Mouse (Mus musculus): Measurements from ENCODE around the gene Gm49361. TPM values are rescaled to one million over a fixed set of nuclear protein-coding genes. Genes with fewer than 3 reads are reported as not detected.
A peak's percentile ranks its signal among the peaks of the same experiment; 100 is the strongest.

Gm49361 gene
- polyA plus RNA-seq, 1 experiment from 2014 or later: not detected

DNA sequence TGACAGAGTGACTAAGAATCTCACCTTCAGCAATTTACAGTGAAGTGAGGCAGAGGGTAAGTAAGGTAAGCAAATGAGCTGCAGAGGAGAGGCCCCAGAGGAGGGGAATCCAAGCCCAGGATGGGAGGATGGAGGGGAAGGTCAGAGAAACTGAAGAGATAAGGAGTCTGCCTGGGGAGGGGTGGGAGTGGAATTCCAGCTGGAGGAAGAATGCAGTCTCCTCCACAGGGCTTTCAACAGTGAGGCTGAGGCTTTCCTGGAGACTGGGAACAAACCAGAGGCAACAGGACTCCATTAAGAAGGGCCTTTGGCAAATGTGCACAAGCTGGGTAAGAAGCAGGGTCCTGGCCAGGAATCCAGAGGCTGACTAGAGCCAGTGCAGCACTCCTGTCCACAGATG is 8.8 kb downstream of the Gm49361 start:
- 0 out of 2 replicates have a peak overlapping the region, but pooled peaks have one; percentile 11 for H3K27ac ChIP-seq (ENCODE audit: low read length)
- H3K4me3 ChIP-seq (replicated peaks; ENCODE audit: low read length): no peak overlapping the region
- peaks cover 25% of the 10 kb centered on the region for H3K4me1 ChIP-seq (ENCODE audit: control insufficient read depth, insufficient read depth, low read length)
- no peaks in the 10 kb centered on the region for H3K9me3 ChIP-seq (replicated peaks; ENCODE audit: control insufficient read depth, low read length)
- no peak overlapping the region for H3K4me2 ChIP-seq (ENCODE audit: low read depth, low read length)
- no peaks in the 10 kb centered on the region for H3K36me3 ChIP-seq (ENCODE audit: control insufficient read depth, insufficient read depth, low read length)
- H3K9ac ChIP-seq (ENCODE audit: low read length): no peak overlapping the region
- ATAC-seq (ENCODE audit: insufficient read depth, low FRiP score): 0 out of 2 replicates have a peak, but pooled peaks have one; percentile 21
- H3K27me3 ChIP-seq (ENCODE audit: control insufficient read depth, insufficient read depth, low read length): no peaks in the 10 kb centered on the region

DNA sequence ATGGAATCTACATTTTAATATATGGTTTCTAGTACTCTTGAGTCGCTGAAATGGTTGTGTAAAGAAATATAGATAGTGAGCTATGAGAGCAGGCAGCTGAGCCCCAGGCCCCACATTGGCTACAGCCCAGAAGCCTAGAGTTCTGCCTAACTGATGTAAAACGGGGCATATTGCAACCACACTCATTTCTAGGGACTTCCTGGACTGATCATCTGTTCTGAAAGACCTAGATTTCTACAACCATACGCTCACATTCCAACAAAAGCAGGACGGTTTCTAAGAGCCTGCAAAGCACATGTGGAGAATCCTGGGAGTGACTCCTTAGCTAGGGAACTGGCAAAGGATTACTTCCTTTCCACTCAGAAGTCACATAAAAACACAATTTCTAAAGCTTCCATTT is 9.8 kb downstream of the Gm49361 start:
- no peak overlapping the region for H3K4me3 ChIP-seq (replicated peaks; ENCODE audit: low read length)
- H3K9me3 ChIP-seq (replicated peaks; ENCODE audit: control insufficient read depth, low read length): no peaks in the 10 kb centered on the region
- WGBS: 48% methylated on average over 4 of the region's 4 CpGs
- no peaks in the 10 kb centered on the region for H3K27me3 ChIP-seq (ENCODE audit: control insufficient read depth, insufficient read depth, low read length)
- peaks cover 29% of the 10 kb centered on the region for H3K4me1 ChIP-seq (ENCODE audit: control insufficient read depth, insufficient read depth, low read length)
- no peaks in the 10 kb centered on the region for H3K36me3 ChIP-seq (ENCODE audit: control insufficient read depth, insufficient read depth, low read length)
- H3K9ac ChIP-seq (ENCODE audit: low read length): no peak overlapping the region
- no peak overlapping the region; the same call in 1 of the 2 replicates for H3K27ac ChIP-seq (ENCODE audit: low read length)
- H3K4me2 ChIP-seq (ENCODE audit: low read depth, low read length): no peak overlapping the region
- no peak for ATAC-seq (ENCODE audit: insufficient read depth, low FRiP score)

DNA sequence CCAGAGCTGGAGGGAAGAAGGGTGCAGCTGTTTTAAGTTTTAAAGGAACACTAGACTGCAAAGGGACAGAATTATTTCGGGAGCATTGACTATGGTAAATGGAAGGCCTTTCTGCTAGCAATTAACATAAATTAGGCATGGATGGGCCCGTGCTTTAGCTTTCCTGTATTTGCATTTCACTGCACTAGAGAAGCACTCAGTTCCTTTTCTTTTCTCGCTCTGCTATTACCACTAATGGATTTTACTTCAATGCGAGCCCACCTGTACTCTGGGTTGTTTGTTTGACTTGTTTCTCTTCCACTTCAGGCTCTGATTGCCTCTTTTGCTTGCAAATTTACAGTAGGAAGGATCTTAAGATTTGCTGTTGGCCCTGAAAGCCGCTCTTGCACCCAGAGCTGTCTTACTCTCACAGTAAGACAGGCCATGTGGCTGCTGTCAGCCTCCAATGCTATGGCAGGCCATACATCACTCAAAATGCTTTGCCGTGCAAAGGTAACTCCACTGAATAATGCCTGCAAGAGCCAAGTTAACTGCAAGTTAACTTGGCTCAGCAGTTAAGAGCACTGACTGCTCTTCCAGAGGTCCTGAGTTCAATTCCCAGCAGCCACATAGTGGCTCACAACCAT is 13.1 kb downstream of the Gm49361 start:
- 52% methylated on average over 6 of the region's 6 CpGs for WGBS
- Histone ChIP-seq H3K36me3 (ENCODE audit: control insufficient read depth, insufficient read depth, low read length) (no peaks in the 10 kb centered on the region), H3K9me3 (replicated peaks; ENCODE audit: control insufficient read depth, low read length) (no peaks in the 10 kb centered on the region), H3K4me3 (replicated peaks; ENCODE audit: low read length) (no peak overlapping the region), H3K4me2 (ENCODE audit: low read depth, low read length) (no peak overlapping the region), H3K4me1 (ENCODE audit: control insufficient read depth, insufficient read depth, low read length) (peaks cover 45% of the 10 kb centered on the region), H3K9ac (ENCODE audit: low read length) (no peak overlapping the region), H3K27ac (ENCODE audit: low read length) (no peak overlapping the region), H3K27me3 (ENCODE audit: control insufficient read depth, insufficient read depth, low read length) (no peaks in the 10 kb centered on the region)
- no peak for ATAC-seq (ENCODE audit: insufficient read depth, low FRiP score)

DNA sequence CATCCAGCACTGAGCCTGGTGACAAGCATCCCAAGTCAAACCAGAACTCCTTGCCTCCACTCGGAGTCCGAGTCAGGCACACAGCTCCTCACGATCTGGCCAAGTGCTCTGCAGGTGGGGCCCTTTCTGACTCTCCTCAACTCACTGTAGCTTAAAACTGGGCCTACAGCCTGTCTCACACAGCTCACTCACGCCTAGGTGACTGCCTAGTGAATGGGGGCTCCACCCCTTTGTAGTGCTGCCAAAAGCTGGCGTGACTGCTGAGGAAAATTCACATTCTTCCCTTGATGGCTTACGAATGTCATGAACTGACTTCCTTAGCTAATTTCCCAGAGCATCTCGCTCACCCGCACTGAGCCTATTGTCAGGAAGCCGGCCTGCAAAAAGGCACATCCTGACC is 15.4 kb downstream of the Gm49361 start:
- H3K27ac ChIP-seq (ENCODE audit: low read length): peak overlapping the region; percentile 81
- peak; percentile 68; the same call in 1 of the 2 replicates for ATAC-seq (ENCODE audit: insufficient read depth, low FRiP score)
- peaks cover 28% of the 10 kb centered on the region for H3K4me1 ChIP-seq (ENCODE audit: control insufficient read depth, insufficient read depth, low read length)
- no peaks in the 10 kb centered on the region for H3K27me3 ChIP-seq (ENCODE audit: control insufficient read depth, insufficient read depth, low read length)
- H3K4me3 ChIP-seq (replicated peaks; ENCODE audit: low read length): no peak overlapping the region
- peaks cover 7% of the 10 kb centered on the region; the same call in 1 of the 2 replicates for H3K36me3 ChIP-seq (ENCODE audit: control insufficient read depth, insufficient read depth, low read length)
- no peaks in the 10 kb centered on the region for H3K9me3 ChIP-seq (replicated peaks; ENCODE audit: control insufficient read depth, low read length)
- peak overlapping the region; percentile 7; the same call in 1 of the 2 replicates for H3K9ac ChIP-seq (ENCODE audit: low read length)
- WGBS: 36% methylated on average over 9 of the region's 9 CpGs
- H3K4me2 ChIP-seq (ENCODE audit: low read depth, low read length): no peak overlapping the region

DNA sequence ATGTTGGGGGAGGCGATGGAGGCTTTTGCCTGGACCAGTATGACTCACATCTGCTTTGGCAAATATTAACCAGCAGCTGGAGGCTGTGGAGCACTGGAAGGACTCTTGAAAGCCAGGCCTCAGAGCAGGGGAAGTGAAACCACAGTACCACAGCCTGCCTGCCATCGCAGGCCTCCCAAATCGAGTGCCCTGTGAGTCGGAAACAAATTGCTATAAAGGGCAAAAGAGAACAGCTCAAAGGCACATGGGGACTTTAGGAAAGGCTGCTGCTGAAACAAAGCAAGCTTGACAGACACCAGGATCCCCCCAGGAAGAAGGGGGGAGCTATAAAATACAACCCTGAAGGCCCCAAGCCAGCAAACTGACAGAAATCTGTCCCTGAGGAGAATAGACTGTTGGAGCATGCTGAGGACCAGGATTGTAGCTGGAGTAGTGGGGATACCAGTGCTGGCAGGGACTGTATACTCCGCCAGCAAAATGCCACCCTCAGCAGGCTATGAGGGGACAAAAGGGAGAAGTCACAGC is 15.9 kb downstream of the Gm49361 start:
- Histone ChIP-seq H3K4me2 (ENCODE audit: low read depth, low read length) (no peak overlapping the region), H3K9ac (ENCODE audit: low read length) (peak overlapping the region; percentile 33; the same call in 1 of the 2 replicates), H3K9me3 (replicated peaks; ENCODE audit: control insufficient read depth, low read length) (no peaks in the 10 kb centered on the region), H3K4me3 (replicated peaks; ENCODE audit: low read length) (no peak overlapping the region), H3K36me3 (ENCODE audit: control insufficient read depth, insufficient read depth, low read length) (peaks cover 7% of the 10 kb centered on the region; the same call in 1 of the 2 replicates), H3K27me3 (ENCODE audit: control insufficient read depth, insufficient read depth, low read length) (no peaks in the 10 kb centered on the region), H3K4me1 (ENCODE audit: control insufficient read depth, insufficient read depth, low read length) (peaks cover 26% of the 10 kb centered on the region), H3K27ac (ENCODE audit: low read length) (peak overlapping the region; percentile 81)
- 38% methylated on average over 5 of the region's 5 CpGs for WGBS
- peak; percentile 67; the same call in 1 of the 2 replicates for ATAC-seq (ENCODE audit: insufficient read depth, low FRiP score)

DNA sequence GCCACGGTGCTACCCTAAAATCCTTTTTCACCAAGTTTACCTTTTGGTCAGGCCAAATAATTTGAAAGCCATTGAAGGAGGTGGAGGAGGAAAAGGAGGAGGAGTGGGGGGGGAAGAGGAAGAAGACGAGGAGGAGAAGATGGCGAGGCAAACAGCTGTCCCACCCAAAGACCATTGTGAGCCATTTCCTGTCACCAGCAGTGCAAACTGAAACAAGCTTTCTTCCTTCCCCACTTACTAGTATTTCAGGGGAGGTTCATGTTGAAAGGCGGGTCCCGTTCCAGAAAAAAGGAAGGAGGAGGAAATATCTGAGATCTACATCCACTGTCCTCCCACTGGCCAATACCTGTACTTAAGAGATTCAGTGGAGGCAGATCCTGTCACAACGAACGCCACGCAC is 16.5 kb downstream of the Gm49361 start:
- 71% methylated on average over 8 of the region's 8 CpGs for WGBS
- peaks cover 26% of the 10 kb centered on the region for H3K4me1 ChIP-seq (ENCODE audit: control insufficient read depth, insufficient read depth, low read length)
- no peak for ATAC-seq (ENCODE audit: insufficient read depth, low FRiP score)
- H3K27ac ChIP-seq (ENCODE audit: low read length): peak overlapping the region; percentile 81
- no peak overlapping the region for H3K9ac ChIP-seq (ENCODE audit: low read length)
- H3K9me3 ChIP-seq (replicated peaks; ENCODE audit: control insufficient read depth, low read length): no peaks in the 10 kb centered on the region
- H3K27me3 ChIP-seq (ENCODE audit: control insufficient read depth, insufficient read depth, low read length): no peaks in the 10 kb centered on the region
- no peak overlapping the region for H3K4me2 ChIP-seq (ENCODE audit: low read depth, low read length)
- peaks cover 7% of the 10 kb centered on the region; the same call in 1 of the 2 replicates for H3K36me3 ChIP-seq (ENCODE audit: control insufficient read depth, insufficient read depth, low read length)
- no peak overlapping the region for H3K4me3 ChIP-seq (replicated peaks; ENCODE audit: low read length)

DNA sequence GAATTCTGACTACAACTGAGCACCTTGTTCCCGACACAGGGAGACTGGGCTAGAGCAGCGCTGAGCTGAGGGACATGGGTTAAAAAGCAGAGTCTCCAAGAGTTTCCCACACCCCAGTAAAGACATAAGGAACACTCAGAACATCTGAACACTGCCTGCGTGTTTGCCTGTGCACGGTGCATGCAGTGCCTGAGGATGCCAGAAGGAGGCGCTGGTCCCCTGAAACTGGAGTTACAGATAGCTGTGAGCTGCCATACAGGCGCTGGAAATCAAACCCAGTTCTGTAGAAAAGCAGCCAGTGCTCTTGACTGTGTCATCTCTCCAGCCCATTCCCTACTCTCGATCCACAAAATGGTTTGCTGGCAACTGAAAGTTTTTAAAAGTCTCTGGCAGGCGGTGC is 19.7 kb downstream of the Gm49361 start:
- no peaks in the 10 kb centered on the region for H3K27me3 ChIP-seq (ENCODE audit: control insufficient read depth, insufficient read depth, low read length)
- H3K9me3 ChIP-seq (replicated peaks; ENCODE audit: control insufficient read depth, low read length): no peaks in the 10 kb centered on the region
- H3K27ac ChIP-seq (ENCODE audit: low read length): no peak overlapping the region
- no peak for ATAC-seq (ENCODE audit: insufficient read depth, low FRiP score)
- H3K36me3 ChIP-seq (ENCODE audit: control insufficient read depth, insufficient read depth, low read length): peaks cover 10% of the 10 kb centered on the region; the same call in 1 of the 2 replicates
- no peak overlapping the region for H3K9ac ChIP-seq (ENCODE audit: low read length)
- WGBS: 78% methylated on average over 8 of the region's 8 CpGs
- H3K4me1 ChIP-seq (ENCODE audit: control insufficient read depth, insufficient read depth, low read length): peaks cover 16% of the 10 kb centered on the region
- no peak overlapping the region for H3K4me2 ChIP-seq (ENCODE audit: low read depth, low read length)
- no peak overlapping the region for H3K4me3 ChIP-seq (replicated peaks; ENCODE audit: low read length)

DNA sequence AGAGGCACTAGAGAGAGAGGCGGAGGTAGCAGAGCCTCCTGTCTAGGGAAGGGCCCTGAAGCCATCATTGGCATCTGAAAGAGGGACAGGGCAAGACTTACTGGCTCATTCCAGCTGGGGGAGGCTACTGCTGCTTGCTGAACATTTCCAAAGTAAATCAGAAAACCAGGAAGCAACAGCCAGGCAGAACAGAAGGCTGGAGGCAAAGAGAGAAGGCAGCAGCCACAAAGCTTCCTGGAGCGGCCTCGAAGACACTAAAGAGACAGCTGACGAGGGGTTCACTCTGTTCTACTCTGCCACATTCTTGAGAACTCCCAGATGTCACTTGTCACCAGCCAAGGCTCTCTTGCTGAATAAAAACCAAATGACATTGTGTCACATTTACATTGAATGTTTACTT is 21.4 kb downstream of the Gm49361 start:
- H3K36me3 ChIP-seq (ENCODE audit: control insufficient read depth, insufficient read depth, low read length): peaks cover 10% of the 10 kb centered on the region; the same call in 1 of the 2 replicates
- no peak for ATAC-seq (ENCODE audit: insufficient read depth, low FRiP score)

DNA sequence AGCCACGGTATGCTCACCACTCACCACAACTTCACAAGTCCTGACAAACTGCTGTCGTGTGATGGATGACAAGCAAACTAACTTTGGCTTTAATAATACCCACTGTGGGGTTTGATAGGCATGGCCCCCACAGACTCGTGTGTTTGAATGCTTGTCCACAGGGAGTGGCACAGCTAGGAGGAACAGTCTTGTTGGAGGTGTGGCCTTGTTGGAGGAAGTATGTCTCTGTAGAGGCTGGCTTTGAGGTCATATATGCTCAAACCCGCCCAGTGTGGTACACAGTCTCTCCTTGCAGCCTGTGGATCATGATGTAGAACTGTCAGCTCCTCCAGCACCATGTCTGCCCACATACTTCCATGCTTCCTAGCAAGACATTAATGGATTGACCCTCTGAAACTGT is 27.7 kb downstream of the Gm49361 start:
- WGBS: 78% methylated on average over 4 of the region's 4 CpGs
- no peaks in the 10 kb centered on the region for H3K9me3 ChIP-seq (replicated peaks; ENCODE audit: control insufficient read depth, low read length)
- no peak overlapping the region for H3K27ac ChIP-seq (ENCODE audit: low read length)
- H3K9ac ChIP-seq (ENCODE audit: low read length): no peak overlapping the region
- H3K4me1 ChIP-seq (ENCODE audit: control insufficient read depth, insufficient read depth, low read length): no peaks in the 10 kb centered on the region
- 0 out of 2 replicates have a peak, but pooled peaks cover 5% of the 10 kb centered on the region for H3K36me3 ChIP-seq (ENCODE audit: control insufficient read depth, insufficient read depth, low read length)
- no peaks in the 10 kb centered on the region for H3K27me3 ChIP-seq (ENCODE audit: control insufficient read depth, insufficient read depth, low read length)
- no peak overlapping the region for H3K4me3 ChIP-seq (replicated peaks; ENCODE audit: low read length)
- no peak for ATAC-seq (ENCODE audit: insufficient read depth, low FRiP score)
- no peak overlapping the region for H3K4me2 ChIP-seq (ENCODE audit: low read depth, low read length)

More for the DNA sequence above, 21.4 kb downstream of the Gm49361 start:
- H3K9me3 ChIP-seq (replicated peaks; ENCODE audit: control insufficient read depth, low read length): no peaks in the 10 kb centered on the region
- H3K27ac ChIP-seq (ENCODE audit: low read length): no peak overlapping the region; the same call in 1 of the 2 replicates
- no peaks in the 10 kb centered on the region for H3K4me1 ChIP-seq (ENCODE audit: control insufficient read depth, insufficient read depth, low read length)
- no peak overlapping the region for H3K9ac ChIP-seq (ENCODE audit: low read length)
- H3K27me3 ChIP-seq (ENCODE audit: control insufficient read depth, insufficient read depth, low read length): no peaks in the 10 kb centered on the region
- WGBS: 60% methylated on average over 4 of the region's 4 CpGs
- H3K4me3 ChIP-seq (replicated peaks; ENCODE audit: low read length): no peak overlapping the region
- no peak overlapping the region for H3K4me2 ChIP-seq (ENCODE audit: low read depth, low read length)
